Mouse (Mus musculus): ENCODE data around the gene Rnf216.

- peak; percentile 78 for TF ChIP-seq CTCF (IDR thresholded peaks at IDR 0.05; ENCODE audit: extremely low read depth, insufficient read depth, low read length)
- no peak for TF ChIP-seq POLR2A (IDR thresholded peaks at IDR 0.05; ENCODE audit: extremely low read depth, insufficient read depth, low read length)
Measured at GRCm38 (mm10) chr5:143066551-143066958, 46.2 kb downstream of the Rnf216 start.

All from cortical plate, adult 2 months (tissue).